Mouse (Mus musculus): Measurements from ENCODE around the gene Rxrb. TPM values are rescaled to one million over a fixed set of nuclear protein-coding genes. Genes with fewer than 3 reads are reported as not detected.

Gene Rxrb
- polyA plus RNA-seq, 1 experiment from 2014 or later: 52.7 TPM

GRCm38 (mm10) chr17:34030861-34031326 is 718 bp upstream of the Rxrb start:
- no peaks in the 10 kb centered on the region for H3K9me3 ChIP-seq (ENCODE audit: low read length)
- peak overlapping the region; percentile 92 for H3K27ac ChIP-seq (ENCODE audit: low read length)
- H3K4me3 ChIP-seq (ENCODE audit: low read length): peak overlapping the region; percentile 88
- peaks cover 56% of the 10 kb centered on the region for H3K4me1 ChIP-seq (ENCODE audit: insufficient read depth, low read length)
- H3K27me3 ChIP-seq (ENCODE audit: insufficient read depth, low read length): no peaks in the 10 kb centered on the region
- peaks cover 36% of the 10 kb centered on the region for H3K36me3 ChIP-seq (ENCODE audit: insufficient read depth, low read length)
- peak overlapping the region; percentile 92 for H3K9ac ChIP-seq (replicated peaks; ENCODE audit: low read length)
- no peak for ATAC-seq (ENCODE audit: low FRiP score, low TSS enrichment)
- H3K4me2 ChIP-seq (replicated peaks; ENCODE audit: low read depth, low read length): peak overlapping the region; percentile 97
- 3% methylated on average over 20 of the region's 20 CpGs for WGBS

GRCm38 (mm10) chr17:34032174-34032632 is 591 bp downstream of the Rxrb start:
- Histone ChIP-seq H3K4me1 (ENCODE audit: insufficient read depth, low read length) (peaks cover 43% of the 10 kb centered on the region), H3K9ac (replicated peaks; ENCODE audit: low read length) (peak overlapping the region; percentile 93), H3K9me3 (ENCODE audit: low read length) (no peaks in the 10 kb centered on the region), H3K4me3 (ENCODE audit: low read length) (peak overlapping the region; percentile 88), H3K27ac (ENCODE audit: low read length) (peak overlapping the region; percentile 97), H3K36me3 (ENCODE audit: insufficient read depth, low read length) (peaks cover 48% of the 10 kb centered on the region), H3K4me2 (replicated peaks; ENCODE audit: low read depth, low read length) (peak overlapping the region; percentile 89), H3K27me3 (ENCODE audit: insufficient read depth, low read length) (no peaks in the 10 kb centered on the region)
- WGBS: under 1% methylated on average over 40 of the region's 48 CpGs
- peak; percentile 7; the same call in 1 of the 2 replicates for ATAC-seq (ENCODE audit: low FRiP score, low TSS enrichment)

DNA sequence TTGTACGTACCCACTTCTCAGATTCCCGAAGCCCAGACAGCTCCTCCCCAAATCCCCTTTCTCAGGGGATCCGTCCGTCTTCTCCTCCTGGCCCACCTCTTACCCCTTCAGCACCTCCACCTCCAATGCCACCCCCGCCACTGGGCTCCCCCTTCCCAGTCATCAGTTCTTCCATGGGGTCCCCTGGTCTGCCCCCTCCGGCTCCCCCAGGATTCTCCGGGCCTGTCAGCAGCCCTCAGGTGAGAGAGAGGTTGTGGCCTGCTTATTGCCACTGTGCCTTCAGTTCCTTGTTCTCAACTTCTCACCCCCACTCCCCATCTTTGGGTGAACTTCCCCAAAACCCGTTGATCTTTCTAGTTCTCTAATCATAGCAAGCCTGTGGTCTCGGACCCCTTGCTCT is 1.2 kb downstream of the Rxrb start:
- H3K27me3 ChIP-seq (ENCODE audit: insufficient read depth, low read length): no peaks in the 10 kb centered on the region
- WGBS: 40% methylated on average over 9 of the region's 9 CpGs
- H3K27ac ChIP-seq (ENCODE audit: low read length): no peak overlapping the region
- peak overlapping the region; percentile 89 for H3K4me2 ChIP-seq (replicated peaks; ENCODE audit: low read depth, low read length)
- no peaks in the 10 kb centered on the region for H3K9me3 ChIP-seq (ENCODE audit: low read length)
- H3K36me3 ChIP-seq (ENCODE audit: insufficient read depth, low read length): peaks cover 54% of the 10 kb centered on the region
- peak overlapping the region; percentile 93 for H3K9ac ChIP-seq (replicated peaks; ENCODE audit: low read length)
- H3K4me1 ChIP-seq (ENCODE audit: insufficient read depth, low read length): peaks cover 41% of the 10 kb centered on the region
- peak overlapping the region; percentile 88 for H3K4me3 ChIP-seq (ENCODE audit: low read length)
- no peak for ATAC-seq (ENCODE audit: low FRiP score, low TSS enrichment)

DNA sequence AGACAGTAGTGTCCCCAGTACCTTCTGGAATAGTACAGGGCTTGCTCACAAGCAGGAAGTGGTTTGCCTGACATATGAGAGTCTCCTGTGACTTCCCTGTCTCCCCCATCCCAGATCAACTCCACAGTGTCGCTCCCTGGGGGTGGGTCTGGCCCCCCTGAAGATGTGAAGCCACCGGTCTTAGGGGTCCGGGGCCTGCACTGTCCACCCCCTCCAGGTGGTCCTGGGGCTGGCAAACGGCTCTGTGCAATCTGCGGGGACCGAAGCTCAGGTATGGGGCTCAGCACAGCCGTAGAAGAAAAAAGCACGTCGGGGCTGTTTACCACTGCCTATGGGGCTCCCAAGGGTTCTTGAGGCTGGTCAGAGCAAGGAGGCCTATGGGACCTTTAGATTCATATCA is 1.8 kb downstream of the Rxrb start:
- ATAC-seq (ENCODE audit: low FRiP score, low TSS enrichment): no peak
- Histone ChIP-seq H3K4me2 (replicated peaks; ENCODE audit: low read depth, low read length) (peak overlapping the region; percentile 89; the same call in 1 of the 2 replicates), H3K9ac (replicated peaks; ENCODE audit: low read length) (peak overlapping the region; percentile 93; the same call in 1 of the 2 replicates), H3K36me3 (ENCODE audit: insufficient read depth, low read length) (peaks cover 57% of the 10 kb centered on the region), H3K27me3 (ENCODE audit: insufficient read depth, low read length) (no peaks in the 10 kb centered on the region), H3K27ac (ENCODE audit: low read length) (no peak overlapping the region), H3K4me1 (ENCODE audit: insufficient read depth, low read length) (peaks cover 40% of the 10 kb centered on the region), H3K9me3 (ENCODE audit: low read length) (no peaks in the 10 kb centered on the region), H3K4me3 (ENCODE audit: low read length) (no peak overlapping the region)
- 87% methylated on average over 9 of the region's 9 CpGs for WGBS

DNA sequence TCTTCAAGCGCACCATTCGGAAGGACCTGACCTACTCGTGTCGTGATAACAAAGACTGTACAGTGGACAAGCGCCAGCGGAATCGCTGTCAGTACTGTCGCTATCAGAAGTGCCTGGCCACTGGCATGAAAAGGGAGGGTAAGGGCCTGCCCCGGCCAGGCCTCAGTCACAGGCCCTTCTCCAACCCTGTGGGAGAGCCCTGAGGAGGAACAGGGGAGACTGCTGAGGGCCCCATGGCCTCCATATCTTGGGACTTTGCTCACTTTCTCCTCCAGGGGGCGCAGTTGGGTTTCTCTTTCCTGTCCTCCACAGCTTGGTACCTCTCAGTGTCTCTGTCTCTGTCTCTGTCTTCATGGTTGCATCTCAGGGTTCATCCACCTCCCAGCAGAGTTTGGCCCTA is 2.5 kb downstream of the Rxrb start:
- Histone ChIP-seq H3K36me3 (ENCODE audit: insufficient read depth, low read length) (peaks cover 51% of the 10 kb centered on the region), H3K9ac (replicated peaks; ENCODE audit: low read length) (no peak overlapping the region), H3K4me2 (replicated peaks; ENCODE audit: low read depth, low read length) (no peak overlapping the region), H3K27me3 (ENCODE audit: insufficient read depth, low read length) (no peaks in the 10 kb centered on the region), H3K27ac (ENCODE audit: low read length) (no peak overlapping the region), H3K9me3 (ENCODE audit: low read length) (no peaks in the 10 kb centered on the region), H3K4me1 (ENCODE audit: insufficient read depth, low read length) (peaks cover 40% of the 10 kb centered on the region), H3K4me3 (ENCODE audit: low read length) (no peak overlapping the region)
- ATAC-seq (ENCODE audit: low FRiP score, low TSS enrichment): no peak
- WGBS: 76% methylated on average over 10 of the region's 10 CpGs

DNA sequence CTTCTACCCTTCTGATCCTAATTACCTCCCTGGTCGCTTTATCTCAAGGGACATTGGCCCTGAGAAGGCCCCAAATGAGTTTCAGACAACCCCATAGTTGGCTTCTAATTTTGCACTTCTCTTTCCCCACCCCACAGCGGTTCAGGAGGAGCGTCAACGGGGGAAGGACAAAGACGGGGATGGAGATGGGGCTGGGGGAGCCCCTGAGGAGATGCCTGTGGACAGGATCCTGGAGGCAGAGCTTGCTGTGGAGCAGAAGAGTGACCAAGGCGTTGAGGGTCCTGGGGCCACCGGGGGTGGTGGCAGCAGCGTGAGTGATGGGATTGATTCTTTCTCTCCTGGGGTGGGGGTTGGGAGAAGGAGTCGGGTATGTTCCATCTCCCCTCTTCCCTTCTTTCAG is 3.9 kb downstream of the Rxrb start:
- Histone ChIP-seq H3K36me3 (ENCODE audit: insufficient read depth, low read length) (peaks cover 41% of the 10 kb centered on the region), H3K27me3 (ENCODE audit: insufficient read depth, low read length) (0 out of 2 replicates have a peak, but pooled peaks cover 3% of the 10 kb centered on the region), H3K9ac (replicated peaks; ENCODE audit: low read length) (no peak overlapping the region), H3K27ac (ENCODE audit: low read length) (no peak overlapping the region), H3K9me3 (ENCODE audit: low read length) (no peaks in the 10 kb centered on the region), H3K4me2 (replicated peaks; ENCODE audit: low read depth, low read length) (no peak overlapping the region), H3K4me1 (ENCODE audit: insufficient read depth, low read length) (peaks cover 38% of the 10 kb centered on the region), H3K4me3 (ENCODE audit: low read length) (no peak overlapping the region)
- no peak for ATAC-seq (ENCODE audit: low FRiP score, low TSS enrichment)
- WGBS: 91% methylated on average over 8 of the region's 9 CpGs

DNA sequence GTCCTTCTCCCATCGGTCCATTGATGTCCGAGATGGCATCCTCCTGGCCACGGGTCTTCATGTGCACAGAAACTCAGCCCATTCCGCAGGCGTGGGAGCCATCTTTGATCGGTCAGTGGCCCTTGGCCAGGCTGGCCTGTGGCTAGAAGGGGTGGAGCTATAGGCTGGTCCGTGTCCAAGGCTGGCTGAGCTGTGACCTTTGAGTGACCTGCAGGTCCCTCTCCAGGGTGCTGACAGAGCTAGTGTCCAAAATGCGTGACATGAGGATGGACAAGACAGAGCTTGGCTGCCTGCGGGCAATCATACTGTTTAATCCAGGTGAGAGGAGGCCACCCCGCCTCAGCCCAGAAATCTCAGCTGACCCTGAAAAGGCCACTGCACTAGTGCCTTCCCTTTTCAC is 5.0 kb downstream of the Rxrb start:
- H3K4me3 ChIP-seq (ENCODE audit: low read length): no peak overlapping the region
- no peak overlapping the region for H3K27ac ChIP-seq (ENCODE audit: low read length)
- H3K9ac ChIP-seq (replicated peaks; ENCODE audit: low read length): no peak overlapping the region
- H3K4me1 ChIP-seq (ENCODE audit: insufficient read depth, low read length): peaks cover 44% of the 10 kb centered on the region
- no peaks in the 10 kb centered on the region for H3K9me3 ChIP-seq (ENCODE audit: low read length)
- 73% methylated on average over 10 of the region's 10 CpGs for WGBS
- ATAC-seq (ENCODE audit: low FRiP score, low TSS enrichment): no peak
- H3K27me3 ChIP-seq (ENCODE audit: insufficient read depth, low read length): 0 out of 2 replicates have a peak, but pooled peaks cover 3% of the 10 kb centered on the region
- peaks cover 41% of the 10 kb centered on the region for H3K36me3 ChIP-seq (ENCODE audit: insufficient read depth, low read length)
- H3K4me2 ChIP-seq (replicated peaks; ENCODE audit: low read depth, low read length): no peak overlapping the region

DNA sequence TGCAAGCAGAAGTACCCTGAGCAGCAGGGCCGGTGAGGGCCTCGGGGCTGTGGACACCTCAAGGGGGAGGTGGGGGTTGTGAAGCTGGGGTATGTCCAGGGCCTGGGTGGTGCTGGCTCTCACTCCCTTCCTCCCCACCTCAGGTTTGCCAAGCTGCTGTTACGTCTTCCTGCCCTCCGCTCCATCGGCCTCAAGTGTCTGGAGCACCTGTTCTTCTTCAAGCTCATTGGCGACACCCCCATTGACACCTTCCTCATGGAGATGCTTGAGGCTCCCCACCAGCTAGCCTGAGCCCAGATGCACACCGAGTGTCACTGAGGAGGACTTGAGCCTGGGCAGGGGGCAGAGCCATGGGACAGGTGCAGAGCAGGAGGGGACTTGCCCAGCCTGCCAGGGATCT is 5.6 kb downstream of the Rxrb start:
- Histone ChIP-seq H3K9me3 (ENCODE audit: low read length) (no peaks in the 10 kb centered on the region), H3K4me1 (ENCODE audit: insufficient read depth, low read length) (peaks cover 44% of the 10 kb centered on the region), H3K27me3 (ENCODE audit: insufficient read depth, low read length) (0 out of 2 replicates have a peak, but pooled peaks cover 3% of the 10 kb centered on the region), H3K4me2 (replicated peaks; ENCODE audit: low read depth, low read length) (no peak overlapping the region), H3K36me3 (ENCODE audit: insufficient read depth, low read length) (peaks cover 41% of the 10 kb centered on the region), H3K9ac (replicated peaks; ENCODE audit: low read length) (no peak overlapping the region), H3K4me3 (ENCODE audit: low read length) (no peak overlapping the region), H3K27ac (ENCODE audit: low read length) (no peak overlapping the region)
- no peak for ATAC-seq (ENCODE audit: low FRiP score, low TSS enrichment)
- WGBS: 88% methylated on average over 7 of the region's 7 CpGs

GRCm38 (mm10) chr17:34038440-34038839 is 6.8 kb downstream of the Rxrb start:
- Histone ChIP-seq H3K4me2 (replicated peaks; ENCODE audit: low read depth, low read length) (peak overlapping the region; percentile 58), H3K4me1 (ENCODE audit: insufficient read depth, low read length) (peaks cover 34% of the 10 kb centered on the region), H3K27me3 (ENCODE audit: insufficient read depth, low read length) (0 out of 2 replicates have a peak, but pooled peaks cover 3% of the 10 kb centered on the region), H3K27ac (ENCODE audit: low read length) (no peak overlapping the region), H3K36me3 (ENCODE audit: insufficient read depth, low read length) (peaks cover 41% of the 10 kb centered on the region), H3K9me3 (ENCODE audit: low read length) (no peaks in the 10 kb centered on the region), H3K4me3 (ENCODE audit: low read length) (peak overlapping the region; percentile 27), H3K9ac (replicated peaks; ENCODE audit: low read length) (peak overlapping the region; percentile 50; the same call in 1 of the 2 replicates)
- no peak for ATAC-seq (ENCODE audit: low FRiP score, low TSS enrichment)
- WGBS: 11% methylated on average over 20 of the region's 21 CpGs

GRCm38 (mm10) chr17:34038878-34039561 is 7.4 kb downstream of the Rxrb start, which contains the start of gene Col11a2:
Gene Col11a2 (plus strand): TSS chr17:34039437.
- no peak within 1 kb of the TSS for H3K27ac ChIP-seq (ENCODE audit: low read length)
- H3K9ac ChIP-seq (replicated peaks; ENCODE audit: low read length): peak within 1 kb of the TSS; percentile 50
- 4% methylated on average over 28 of the region's 28 CpGs for WGBS
- H3K4me1 ChIP-seq (ENCODE audit: insufficient read depth, low read length): peaks cover 31% of the 10 kb centered on the region
- H3K36me3 ChIP-seq (ENCODE audit: insufficient read depth, low read length): peaks cover 38% of the 10 kb centered on the region
- H3K4me2 ChIP-seq (replicated peaks; ENCODE audit: low read depth, low read length): peak within 1 kb of the TSS; percentile 58
- H3K27me3 ChIP-seq (ENCODE audit: insufficient read depth, low read length): 0 out of 2 replicates have a peak, but pooled peaks cover 3% of the 10 kb centered on the region
- ATAC-seq (ENCODE audit: low FRiP score, low TSS enrichment): peak; percentile 46
- H3K4me3 ChIP-seq (ENCODE audit: low read length): peak within 1 kb of the TSS; percentile 27
- H3K9me3 ChIP-seq (ENCODE audit: low read length): no peaks in the 10 kb centered on the region

Data from kidney, embryonic 16.5 days (tissue).